Mouse (Mus musculus) cerebellum, postnatal 4 days (tissue): Measurements from ENCODE around the gene Popdc2.
"Not testable (repeated sequence)": the region's sequence is repeated elsewhere in the genome, so short reads cannot be mapped to it uniquely, and the experiment has no call there.

ENCODE experiments used
- DNase-seq, 2 experiments: peaks; one replicate each; pipeline ENCODE4 v3.0.0; 2022; ENCODE audit warnings: low spot score in 2 of 2, mixed read lengths in 1 of 2

Popdc2 gene

GRCm38 (mm10) chr16:38361933-38362332, at the start of gene Popdc2:
TSS of gene Popdc2 (plus strand) at chr16:38362209.
- no peak for DNase-seq

DNA sequence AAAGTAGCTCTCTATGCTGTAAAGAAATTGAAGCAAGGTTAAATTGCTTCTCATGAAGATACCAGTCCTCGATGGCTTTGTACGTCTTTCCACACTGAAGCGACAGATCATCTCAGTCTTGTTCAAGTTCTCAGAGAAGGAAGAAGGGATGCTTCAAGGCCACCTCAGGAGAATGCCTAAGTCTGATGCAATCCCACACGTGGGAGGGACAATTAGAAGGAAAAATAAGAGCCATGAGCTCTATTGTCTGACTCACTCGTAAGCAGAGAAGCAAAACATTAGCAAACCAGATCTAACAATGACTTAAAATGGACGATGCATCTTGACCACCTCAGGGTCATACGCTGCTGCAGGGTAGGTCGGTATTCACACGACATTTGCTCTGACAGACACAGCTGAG, 43.5 kb upstream of the Popdc2 start:
- DNase-seq, result no peak

DNA sequence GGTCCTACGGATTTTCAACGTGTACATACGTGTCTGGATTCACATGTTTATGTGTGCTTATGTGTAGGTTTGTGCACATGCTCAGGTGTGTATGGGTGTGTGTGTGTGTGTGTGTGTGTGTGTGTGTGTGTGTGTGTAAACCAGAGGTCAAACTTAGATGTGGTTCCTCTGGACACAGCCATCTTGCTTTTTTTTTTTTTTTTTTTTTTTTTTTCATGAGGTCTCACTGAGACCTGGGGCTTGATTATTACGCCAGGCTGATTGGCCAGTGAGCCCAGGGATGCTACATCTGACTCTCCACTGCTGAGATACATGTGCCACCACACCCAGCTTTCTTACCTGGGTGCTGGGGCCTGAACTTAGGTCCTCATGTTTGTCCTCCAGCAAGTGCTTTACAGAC, 42.9 kb upstream of the Popdc2 start:
- no peak for DNase-seq

GRCm38 (mm10) chr16:38321452-38321935, 40.5 kb upstream of the Popdc2 start:
- peak in 1 of 2 experiments; percentile 63 for DNase-seq

- no peak for DNase-seq
Observed at GRCm38 (mm10) chr16:38324311-38324710, 37.7 kb upstream of the Popdc2 start.

- DNase-seq, result no peak
Observed at GRCm38 (mm10) chr16:38326778-38327397, 35.1 kb upstream of the Popdc2 start.

DNA sequence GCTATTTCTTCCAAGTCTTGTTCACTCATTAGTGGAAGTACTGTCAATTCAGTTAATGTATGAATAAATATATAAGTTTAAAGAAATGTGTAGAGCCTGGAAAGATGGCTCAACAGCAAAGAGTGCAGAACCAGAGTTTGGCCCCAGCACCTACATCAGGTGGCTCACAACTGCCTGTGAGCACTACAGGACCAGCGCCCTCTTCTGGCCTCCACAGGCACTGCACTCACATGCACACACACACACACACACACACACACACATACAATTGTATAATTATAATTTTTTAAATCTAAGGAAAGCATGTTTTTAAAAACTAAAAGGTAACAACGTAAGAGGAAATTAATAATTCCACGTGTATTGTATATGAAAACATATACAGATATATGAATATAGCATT, 32.7 kb upstream of the Popdc2 start:
- no peak for DNase-seq

DNA sequence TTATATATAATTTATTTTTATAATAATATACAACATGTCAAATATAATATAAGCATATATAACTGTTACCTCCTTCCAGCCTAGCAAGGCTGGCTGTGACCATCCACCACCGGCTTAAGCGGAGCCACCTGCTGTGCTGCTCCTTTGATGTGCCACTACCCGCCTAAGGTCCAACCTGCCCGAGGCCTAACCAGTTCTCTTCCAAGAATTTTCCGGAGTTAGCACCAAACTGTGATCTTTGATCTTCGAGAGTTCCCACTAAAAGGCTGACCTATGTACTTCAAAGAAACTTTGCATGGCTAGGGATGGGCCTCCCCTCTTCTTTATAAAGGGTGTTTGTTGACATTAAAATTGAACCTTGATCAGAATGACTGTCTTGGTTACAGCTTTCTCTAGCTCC, 27.6 kb upstream of the Popdc2 start:
- DNase-seq, result no peak

- not testable (repeated sequence) for DNase-seq
Observed at GRCm38 (mm10) chr16:38338077-38338476, 23.9 kb upstream of the Popdc2 start.

GRCm38 (mm10) chr16:38341396-38342324, 20.3 kb upstream of the Popdc2 start, which contains the start of gene Maats1:
TSS of gene Maats1 (minus strand) at chr16:38342143.
- peak in 1 of 2 experiments; percentile 68 for DNase-seq

GRCm38 (mm10) chr16:38344941-38345725, 16.9 kb upstream of the Popdc2 start:
- peak in 1 of 2 experiments; percentile 11 for DNase-seq

DNA sequence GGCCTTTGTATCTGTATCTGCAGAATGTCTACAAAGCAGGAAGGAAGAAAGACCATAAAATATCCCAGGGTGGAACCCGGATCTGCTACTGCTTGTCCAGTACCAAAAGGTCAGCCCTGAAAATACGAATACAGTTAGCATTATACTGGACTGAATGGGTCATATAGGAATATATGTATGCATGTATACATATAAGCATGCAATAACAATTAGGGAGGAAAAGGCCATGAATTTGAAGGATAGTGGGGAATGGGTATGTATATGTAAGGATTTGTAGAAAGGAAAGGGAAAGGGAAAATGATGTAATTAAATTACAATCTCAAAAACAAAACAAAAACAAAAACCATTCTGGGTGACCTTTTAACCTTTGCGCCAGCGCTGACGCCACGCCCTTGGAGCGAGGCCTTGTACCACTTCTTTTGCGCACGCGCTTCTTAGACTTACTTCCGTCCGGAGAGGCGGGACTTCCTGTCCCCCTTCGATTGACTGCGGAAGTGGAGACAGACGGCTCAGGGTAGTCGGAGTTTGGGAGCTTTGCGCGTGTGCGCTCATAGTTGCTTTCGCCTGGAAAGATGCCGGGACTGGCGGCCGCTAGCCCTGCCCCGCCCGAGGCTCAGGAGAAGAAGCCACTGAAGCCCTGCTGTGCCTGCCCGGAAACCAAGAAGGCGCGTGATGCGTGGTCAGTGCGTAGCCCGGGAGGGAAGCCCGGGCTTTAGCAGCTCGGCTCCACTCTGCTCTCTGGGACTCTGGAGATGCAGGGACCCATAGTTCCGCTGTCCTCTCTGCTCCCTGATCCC, 15.3 kb upstream of the Popdc2 start, which contains the start of the genes Cox17 and Gm21987:
TSS of gene Cox17 (plus strand) at position 463 of the 797 bp plus-strand sequence.
TSS of gene Gm21987 (plus strand) at position 512 of the 797 bp plus-strand sequence.
- peak; percentile 54 to 84 for DNase-seq

DNA sequence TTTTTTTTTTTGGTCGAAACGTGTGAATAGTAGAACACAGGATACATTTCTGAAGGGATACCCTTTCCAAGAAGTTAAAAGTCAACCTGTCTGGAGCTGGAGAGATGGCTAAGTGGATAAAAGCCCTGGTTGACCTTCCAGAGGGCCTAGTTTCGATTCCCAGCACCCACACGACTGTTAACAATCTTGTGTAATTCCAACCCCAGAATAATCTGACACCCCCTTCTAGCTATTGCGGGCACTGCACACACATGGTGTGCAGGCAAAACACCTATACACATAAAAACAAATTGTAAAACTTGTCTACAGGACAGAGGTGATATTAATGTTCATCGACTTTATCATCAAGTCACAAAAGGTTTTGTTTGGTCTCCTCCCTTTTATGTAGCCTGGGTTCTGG, 14.4 kb upstream of the Popdc2 start:
- no peak for DNase-seq

DNA sequence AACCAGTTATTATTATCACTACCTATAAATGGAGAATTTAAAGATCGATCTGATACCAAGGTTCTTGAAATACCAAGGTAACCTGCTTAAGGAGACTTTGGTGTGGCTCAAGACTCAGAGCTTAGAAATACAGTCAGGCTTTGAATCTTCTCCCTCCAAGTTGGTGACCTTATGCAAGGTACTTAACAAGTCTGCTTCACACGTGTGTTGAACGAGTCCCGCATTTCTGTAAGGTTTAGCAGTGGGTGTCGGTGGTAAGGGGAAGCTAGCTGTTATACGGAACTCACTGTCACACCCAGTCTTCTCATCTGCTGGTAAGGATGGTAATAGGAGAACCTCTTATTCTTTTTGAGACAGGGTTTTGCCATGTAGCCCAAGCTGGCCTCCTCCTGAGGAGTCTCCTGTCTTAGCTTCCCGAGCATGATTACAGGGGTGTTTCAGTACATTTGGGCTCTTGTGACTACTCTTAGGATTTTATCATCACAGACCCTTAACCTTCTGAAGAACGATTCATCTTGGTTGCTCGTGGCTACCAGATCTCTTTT, 13.7 kb upstream of the Popdc2 start:
- DNase-seq, result no peak

- no peak for DNase-seq
Observed at GRCm38 (mm10) chr16:38349881-38350280, 12.1 kb upstream of the Popdc2 start.

- no peak for DNase-seq
Observed at GRCm38 (mm10) chr16:38350361-38350855, 11.6 kb upstream of the Popdc2 start.

DNA sequence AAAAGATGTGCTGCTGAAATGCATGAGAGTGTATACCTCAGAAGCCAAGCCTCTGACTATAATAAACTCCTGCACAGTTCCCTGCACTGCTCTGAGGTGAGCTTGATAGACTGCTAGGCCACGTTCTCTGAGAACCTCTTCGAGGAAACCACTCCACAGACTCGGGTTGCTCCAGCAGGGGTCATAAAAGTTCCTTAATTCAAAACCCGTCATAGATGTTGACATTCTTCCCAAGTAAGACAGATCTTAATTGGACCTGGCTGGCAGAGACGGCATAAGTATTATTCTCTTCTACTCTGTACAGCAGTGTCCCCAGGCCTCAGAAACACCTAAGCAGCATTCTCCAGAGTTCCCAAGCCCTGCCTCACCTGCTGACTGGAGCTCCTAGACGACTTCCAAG, 11.1 kb upstream of the Popdc2 start:
- DNase-seq, result no peak

- DNase-seq, result no peak
Observed at GRCm38 (mm10) chr16:38352031-38352430, 10.0 kb upstream of the Popdc2 start.

GRCm38 (mm10) chr16:38352851-38353250, 9.2 kb upstream of the Popdc2 start:
- no peak for DNase-seq

GRCm38 (mm10) chr16:38353642-38354041, 8.4 kb upstream of the Popdc2 start:
- DNase-seq, result no peak
